Mouse (Mus musculus): ENCODE results near the gene Fam120a. TPM values are rescaled to one million over a fixed set of nuclear protein-coding genes. Genes with fewer than 3 reads are reported as not detected.
A peak's percentile ranks its signal among the peaks of the same experiment; 100 is the strongest.

Fam120a gene
- polyA plus RNA-seq, 1 experiment from 2014 or later, result 17.3 TPM

- no peak overlapping the region for H3K27ac ChIP-seq (replicated peaks; ENCODE audit: low read depth, low read length)
- 55% methylated on average over 6 of the region's 6 CpGs for WGBS
Observed at GRCm38 (mm10) chr13:48858054-48858453, 109.8 kb downstream of the Fam120a start.

GRCm38 (mm10) chr13:48857246-48857932 lies 110.4 kb downstream of the Fam120a start:
- 51% methylated on average over 7 of the region's 7 CpGs for WGBS
- Histone ChIP-seq H3K4me3 (replicated peaks; ENCODE audit: low read depth, low read length) (no peak overlapping the region), H3K27me3 (ENCODE audit: control insufficient read depth, insufficient read depth, low read length) (no peaks in the 10 kb centered on the region), H3K4me1 (ENCODE audit: control insufficient read depth, insufficient read depth, low read length) (peaks cover 57% of the 10 kb centered on the region), H3K9me3 (ENCODE audit: control insufficient read depth, low read length) (no peaks in the 10 kb centered on the region), H3K4me2 (ENCODE audit: low read length) (no peak overlapping the region), H3K9ac (replicated peaks; ENCODE audit: low read length) (no peak overlapping the region; the same call in 1 of the 2 replicates), H3K36me3 (ENCODE audit: control insufficient read depth, insufficient read depth, low read length) (no peaks in the 10 kb centered on the region), H3K27ac (replicated peaks; ENCODE audit: low read depth, low read length) (no peak overlapping the region)
- ATAC-seq (ENCODE audit: low FRiP score, low TSS enrichment) (no peak), DNase-seq (peak; percentile 20)

More at GRCm38 (mm10) chr13:48858054-48858453, 109.8 kb downstream of the Fam120a start:
- no peaks in the 10 kb centered on the region for H3K9me3 ChIP-seq (ENCODE audit: control insufficient read depth, low read length)
- H3K4me3 ChIP-seq (replicated peaks; ENCODE audit: low read depth, low read length), result no peak overlapping the region
- no peaks in the 10 kb centered on the region for H3K36me3 ChIP-seq (ENCODE audit: control insufficient read depth, insufficient read depth, low read length)
- H3K4me2 ChIP-seq (ENCODE audit: low read length), result no peak overlapping the region
- no peak for DNase-seq
- H3K27me3 ChIP-seq (ENCODE audit: control insufficient read depth, insufficient read depth, low read length), result no peaks in the 10 kb centered on the region
- peaks cover 53% of the 10 kb centered on the region for H3K4me1 ChIP-seq (ENCODE audit: control insufficient read depth, insufficient read depth, low read length)
- no peak for ATAC-seq (ENCODE audit: low FRiP score, low TSS enrichment)
- no peak overlapping the region; the same call in 1 of the 2 replicates for H3K9ac ChIP-seq (replicated peaks; ENCODE audit: low read length)

DNA sequence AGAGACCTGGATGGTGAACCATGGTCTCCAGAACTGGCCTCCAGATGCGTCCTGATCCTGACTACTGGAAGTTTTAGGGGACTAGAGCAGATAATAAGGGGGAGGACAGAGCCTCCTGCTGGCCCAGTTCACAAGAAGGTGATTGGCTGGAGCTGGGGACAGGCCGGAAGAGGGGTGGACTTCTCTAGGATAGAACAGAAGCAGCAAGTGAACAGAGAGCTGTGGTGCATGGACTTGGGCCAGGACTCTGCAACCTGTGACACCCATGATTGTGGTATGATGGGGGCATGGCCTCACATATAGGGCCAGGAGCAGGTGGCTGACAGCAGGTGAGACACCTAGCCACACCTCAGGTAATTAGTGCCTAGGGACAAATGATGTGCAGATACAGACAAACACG lies 113.9 kb downstream of the Fam120a start:
- Histone ChIP-seq H3K9ac (replicated peaks; ENCODE audit: low read length) (no peak overlapping the region), H3K36me3 (ENCODE audit: control insufficient read depth, insufficient read depth, low read length) (no peaks in the 10 kb centered on the region), H3K4me3 (replicated peaks; ENCODE audit: low read depth, low read length) (no peak overlapping the region), H3K4me1 (ENCODE audit: control insufficient read depth, insufficient read depth, low read length) (peaks cover 54% of the 10 kb centered on the region), H3K27ac (replicated peaks; ENCODE audit: low read depth, low read length) (peak overlapping the region; percentile 15; the same call in 1 of the 2 replicates), H3K4me2 (ENCODE audit: low read length) (no peak overlapping the region), H3K27me3 (ENCODE audit: control insufficient read depth, insufficient read depth, low read length) (no peaks in the 10 kb centered on the region), H3K9me3 (ENCODE audit: control insufficient read depth, low read length) (no peaks in the 10 kb centered on the region)
- no peak for ATAC-seq (ENCODE audit: low FRiP score, low TSS enrichment)
- no peak for DNase-seq
- 55% methylated on average over 3 of the region's 3 CpGs for WGBS

DNA sequence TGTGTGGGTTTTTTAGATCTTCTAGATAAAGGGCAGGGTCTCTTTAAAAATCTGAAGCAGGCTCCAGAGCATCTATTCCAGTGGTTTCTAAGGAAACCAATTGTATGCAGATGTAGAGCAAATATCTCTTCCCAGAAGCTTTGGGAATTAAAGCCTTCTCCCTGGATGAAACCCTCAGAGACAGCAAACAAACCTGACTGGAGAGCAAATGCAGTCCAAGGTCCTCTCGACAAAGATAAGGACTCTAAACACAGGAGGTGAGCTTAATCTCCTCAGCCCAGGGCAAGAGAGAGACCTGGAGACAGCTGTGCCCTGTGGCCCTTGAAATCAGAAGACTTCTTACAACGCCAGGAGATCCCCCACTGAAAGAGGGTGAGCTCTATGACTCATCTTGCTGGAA lies 114.3 kb downstream of the Fam120a start:
- H3K9me3 ChIP-seq (ENCODE audit: control insufficient read depth, low read length), result no peaks in the 10 kb centered on the region
- peak; percentile 50 for DNase-seq
- H3K36me3 ChIP-seq (ENCODE audit: control insufficient read depth, insufficient read depth, low read length), result no peaks in the 10 kb centered on the region
- H3K4me1 ChIP-seq (ENCODE audit: control insufficient read depth, insufficient read depth, low read length), result peaks cover 49% of the 10 kb centered on the region
- 6% methylated on average over 2 of the region's 2 CpGs for WGBS
- no peak overlapping the region for H3K4me3 ChIP-seq (replicated peaks; ENCODE audit: low read depth, low read length)
- 0 out of 2 replicates have a peak overlapping the region, but pooled peaks have one; percentile 33 for H3K27ac ChIP-seq (replicated peaks; ENCODE audit: low read depth, low read length)
- no peak overlapping the region for H3K9ac ChIP-seq (replicated peaks; ENCODE audit: low read length)
- ATAC-seq (ENCODE audit: low FRiP score, low TSS enrichment), result no peak
- no peaks in the 10 kb centered on the region for H3K27me3 ChIP-seq (ENCODE audit: control insufficient read depth, insufficient read depth, low read length)
- 0 out of 2 replicates have a peak overlapping the region, but pooled peaks have one; percentile 1 for H3K4me2 ChIP-seq (ENCODE audit: low read length)

DNA sequence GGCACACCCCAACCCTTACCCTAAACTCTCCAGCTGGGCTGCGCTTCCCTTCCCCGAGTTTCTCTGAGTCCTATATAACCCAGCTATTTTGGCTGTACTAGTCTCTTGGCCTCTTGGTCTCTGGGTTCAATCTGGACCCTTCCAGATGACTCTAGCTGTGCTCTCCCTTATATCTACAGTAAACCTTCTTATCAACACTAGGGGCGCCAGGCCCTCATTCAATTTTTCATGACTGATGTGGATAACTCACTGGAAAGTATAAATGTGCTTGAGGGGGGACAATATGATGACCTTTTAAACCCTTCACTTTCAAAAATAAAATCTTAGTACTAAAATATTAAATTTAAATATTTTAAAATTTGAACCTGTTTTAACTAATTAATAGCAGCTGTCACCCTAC lies 115.0 kb downstream of the Fam120a start:
- Histone ChIP-seq H3K4me1 (ENCODE audit: control insufficient read depth, insufficient read depth, low read length) (peaks cover 43% of the 10 kb centered on the region), H3K36me3 (ENCODE audit: control insufficient read depth, insufficient read depth, low read length) (no peaks in the 10 kb centered on the region), H3K27ac (replicated peaks; ENCODE audit: low read depth, low read length) (no peak overlapping the region), H3K9me3 (ENCODE audit: control insufficient read depth, low read length) (no peaks in the 10 kb centered on the region), H3K4me3 (replicated peaks; ENCODE audit: low read depth, low read length) (no peak overlapping the region), H3K27me3 (ENCODE audit: control insufficient read depth, insufficient read depth, low read length) (no peaks in the 10 kb centered on the region), H3K9ac (replicated peaks; ENCODE audit: low read length) (no peak overlapping the region), H3K4me2 (ENCODE audit: low read length) (no peak overlapping the region)
- DNase-seq, result peak; percentile 54
- 71% methylated on average over 3 of the region's 3 CpGs for WGBS
- no peak for ATAC-seq (ENCODE audit: low FRiP score, low TSS enrichment)

DNA sequence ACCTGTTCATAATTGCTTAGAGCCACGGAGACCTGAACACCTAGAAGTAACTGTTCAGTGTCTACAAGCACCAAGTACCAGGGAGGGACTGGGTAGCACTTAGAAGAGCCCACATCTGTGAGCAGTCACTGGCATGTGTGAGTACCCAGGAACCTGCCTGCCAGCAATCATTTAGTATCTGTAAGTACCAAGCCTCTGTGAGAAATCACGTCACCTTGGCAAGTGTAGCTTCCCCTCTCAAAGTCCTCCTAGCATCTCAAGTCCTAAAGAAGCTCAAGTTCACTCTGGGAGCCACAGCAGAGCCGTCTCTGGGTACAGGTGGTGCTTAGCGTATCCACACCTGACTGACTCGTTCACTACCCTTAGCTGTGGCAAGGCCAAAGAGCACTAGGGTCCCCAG lies 116.1 kb downstream of the Fam120a start:
- WGBS, result 95% methylated on average over 5 of the region's 5 CpGs

GRCm38 (mm10) chr13:48850771-48851170 lies 117.0 kb downstream of the Fam120a start:
- Histone ChIP-seq H3K27ac (replicated peaks; ENCODE audit: low read depth, low read length) (no peak overlapping the region), H3K9ac (replicated peaks; ENCODE audit: low read length) (no peak overlapping the region), H3K27me3 (ENCODE audit: control insufficient read depth, insufficient read depth, low read length) (no peaks in the 10 kb centered on the region), H3K36me3 (ENCODE audit: control insufficient read depth, insufficient read depth, low read length) (no peaks in the 10 kb centered on the region), H3K4me2 (ENCODE audit: low read length) (no peak overlapping the region), H3K9me3 (ENCODE audit: control insufficient read depth, low read length) (no peaks in the 10 kb centered on the region), H3K4me1 (ENCODE audit: control insufficient read depth, insufficient read depth, low read length) (peaks cover 30% of the 10 kb centered on the region), H3K4me3 (replicated peaks; ENCODE audit: low read depth, low read length) (no peak overlapping the region)
- no peak for ATAC-seq (ENCODE audit: low FRiP score, low TSS enrichment)
- DNase-seq, result no peak
- 75% methylated on average over 8 of the region's 8 CpGs for WGBS

More for the DNA sequence above, 116.1 kb downstream of the Fam120a start:
- Histone ChIP-seq H3K27me3 (ENCODE audit: control insufficient read depth, insufficient read depth, low read length) (no peaks in the 10 kb centered on the region), H3K36me3 (ENCODE audit: control insufficient read depth, insufficient read depth, low read length) (no peaks in the 10 kb centered on the region), H3K9ac (replicated peaks; ENCODE audit: low read length) (no peak overlapping the region), H3K4me2 (ENCODE audit: low read length) (no peak overlapping the region), H3K4me3 (replicated peaks; ENCODE audit: low read depth, low read length) (no peak overlapping the region), H3K9me3 (ENCODE audit: control insufficient read depth, low read length) (no peaks in the 10 kb centered on the region), H3K4me1 (ENCODE audit: control insufficient read depth, insufficient read depth, low read length) (peaks cover 32% of the 10 kb centered on the region), H3K27ac (replicated peaks; ENCODE audit: low read depth, low read length) (no peak overlapping the region)
- ATAC-seq (ENCODE audit: low FRiP score, low TSS enrichment), result no peak
- DNase-seq, result no peak

DNA sequence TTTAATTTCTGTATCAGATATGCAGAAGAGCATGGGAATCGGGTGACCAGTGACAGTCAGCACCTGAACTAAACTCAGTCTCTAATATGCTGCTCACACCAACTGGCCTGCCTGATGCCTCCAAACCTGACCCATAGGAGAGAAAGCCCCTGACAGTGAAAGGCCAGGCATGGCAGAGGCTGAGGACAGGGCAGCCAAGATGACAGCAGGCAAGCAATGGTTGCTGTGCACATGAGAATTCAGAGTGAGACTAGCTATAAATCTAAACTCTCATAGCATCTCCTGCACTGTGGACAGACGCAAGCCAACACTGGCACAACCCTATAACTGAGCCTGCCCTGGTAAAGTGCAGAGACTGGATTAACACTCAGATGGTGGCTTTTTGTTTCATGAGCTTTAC lies 117.5 kb downstream of the Fam120a start:
- H3K36me3 ChIP-seq (ENCODE audit: control insufficient read depth, insufficient read depth, low read length), result no peaks in the 10 kb centered on the region
- peaks cover 30% of the 10 kb centered on the region for H3K4me1 ChIP-seq (ENCODE audit: control insufficient read depth, insufficient read depth, low read length)
- H3K9ac ChIP-seq (replicated peaks; ENCODE audit: low read length), result no peak overlapping the region
- H3K4me3 ChIP-seq (replicated peaks; ENCODE audit: low read depth, low read length), result no peak overlapping the region
- no peak overlapping the region for H3K4me2 ChIP-seq (ENCODE audit: low read length)
- DNase-seq, result no peak
- WGBS, result 91% methylated on average over 2 of the region's 2 CpGs
- no peak for ATAC-seq (ENCODE audit: low FRiP score, low TSS enrichment)
- peak overlapping the region; percentile 41; the same call in 1 of the 2 replicates for H3K27ac ChIP-seq (replicated peaks; ENCODE audit: low read depth, low read length)
- no peaks in the 10 kb centered on the region for H3K27me3 ChIP-seq (ENCODE audit: control insufficient read depth, insufficient read depth, low read length)
- H3K9me3 ChIP-seq (ENCODE audit: control insufficient read depth, low read length), result no peaks in the 10 kb centered on the region

DNA sequence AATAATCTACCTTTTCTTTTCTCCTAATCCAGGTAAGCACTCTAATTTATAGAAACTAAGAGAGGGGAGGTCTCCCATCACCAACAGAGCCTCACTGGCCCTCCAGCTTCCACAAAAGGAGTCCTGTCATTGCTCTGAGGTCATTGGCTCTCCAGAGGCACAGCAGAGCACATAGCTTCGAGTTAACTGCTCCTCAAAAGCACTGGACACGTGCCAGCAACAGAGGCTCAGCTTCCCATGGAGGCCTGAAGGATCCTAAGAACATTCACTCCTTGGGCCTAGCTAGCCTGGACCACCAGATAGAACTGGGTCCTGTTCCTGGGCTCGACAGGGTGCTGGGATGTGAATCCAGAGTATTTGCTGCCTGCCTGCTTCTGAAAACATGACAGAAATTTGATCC lies 118.7 kb downstream of the Fam120a start:
- Histone ChIP-seq H3K9me3 (ENCODE audit: control insufficient read depth, low read length) (no peaks in the 10 kb centered on the region), H3K4me2 (ENCODE audit: low read length) (no peak overlapping the region), H3K36me3 (ENCODE audit: control insufficient read depth, insufficient read depth, low read length) (no peaks in the 10 kb centered on the region), H3K27me3 (ENCODE audit: control insufficient read depth, insufficient read depth, low read length) (no peaks in the 10 kb centered on the region), H3K4me1 (ENCODE audit: control insufficient read depth, insufficient read depth, low read length) (peaks cover 20% of the 10 kb centered on the region), H3K9ac (replicated peaks; ENCODE audit: low read length) (no peak overlapping the region), H3K4me3 (replicated peaks; ENCODE audit: low read depth, low read length) (no peak overlapping the region), H3K27ac (replicated peaks; ENCODE audit: low read depth, low read length) (0 out of 2 replicates have a peak overlapping the region, but pooled peaks have one; percentile 14)
- ATAC-seq (ENCODE audit: low FRiP score, low TSS enrichment), result no peak
- DNase-seq, result peak; percentile 67
- WGBS, result 43% methylated on average over 3 of the region's 3 CpGs
